Mouse (Mus musculus) CH12.LX (cell line): Measurements from ENCODE around the gene Tc2n. TPM values are rescaled to one million over a fixed set of nuclear protein-coding genes. Genes with fewer than 3 reads are reported as not detected.
A peak's percentile ranks its signal among the peaks of the same experiment; 100 is the strongest.

ENCODE experiments used
- DNase-seq: peaks from one replicate; pipeline ENCODE4 v3.0.0-alpha.2; 2013; ENCODE audit errors: extremely low read depth
- H3K27ac ChIP-seq: 2 replicates; pipeline ENCODE4 v1.5.1; 2012; ENCODE audit warnings: low read depth, mild to moderate bottlenecking, control low read depth, moderate library complexity; ENCODE audit not compliant: insufficient read depth
- H3K27me3 ChIP-seq: replicated peaks from 2 replicates; pipeline ENCODE3; 2012; ENCODE audit warnings: inconsistent platforms
- H3K36me3 ChIP-seq, 2 experiments: replicated peaks in 1 of 2; 2 replicates each; pipeline versions ENCODE3 to v1.6.1; 2012; ENCODE audit warnings: inconsistent platforms in 1 of 2, low read length in 1 of 2, mild to moderate bottlenecking in 1 of 2, mixed read lengths in 1 of 2, moderate library complexity in 1 of 2; ENCODE audit not compliant: control insufficient read depth in 1 of 2, insufficient read depth in 1 of 2
- H3K4me1 ChIP-seq, 2 experiments: 2 replicates each; pipeline ENCODE4 v1.6.1; 2012; ENCODE audit warnings: inconsistent platforms in 1 of 2, moderate library complexity in 1 of 2; ENCODE audit not compliant: insufficient read depth in 2 of 2, control insufficient read depth in 1 of 2
- H3K4me2 ChIP-seq: 2 replicates; pipeline ENCODE4 v1.6.1; 2012; ENCODE audit warnings: low read depth, mild to moderate bottlenecking, control low read depth; ENCODE audit not compliant: poor library complexity, insufficient read depth, severe bottlenecking
- H3K4me3 ChIP-seq, 3 experiments: fragments of 150-350 bp in 1 of 3; sonication (generic) in 1 of 3; replicated peaks in 1 of 3; 2 replicates each; pipeline versions ENCODE3 to v1.5.1; 2011 to 2012; ENCODE audit warnings: low read depth in 2 of 3, low read length in 2 of 3, mild to moderate bottlenecking in 2 of 3, moderate library complexity in 2 of 3, control low read depth in 1 of 3, improper control_type of control experiment in 1 of 3, inconsistent platforms in 1 of 3, mixed read lengths in 1 of 3; ENCODE audit not compliant: poor library complexity in 1 of 3
- H3K79me2 ChIP-seq: replicated peaks from 2 replicates; pipeline ENCODE4 v1.6.1; 2012; ENCODE audit warnings: mild to moderate bottlenecking, moderate library complexity; ENCODE audit not compliant: control insufficient read depth, poor library complexity, insufficient read depth, severe bottlenecking; ENCODE audit errors: extremely low read depth
- H3K9ac ChIP-seq: 2 replicates; pipeline ENCODE4 v1.6.1; 2012; ENCODE audit warnings: low read depth, mild to moderate bottlenecking, control low read depth, moderate library complexity; ENCODE audit not compliant: insufficient read depth
- H3K9me3 ChIP-seq: replicated peaks from 2 replicates; pipeline ENCODE3; 2012; ENCODE audit warnings: low read length, inconsistent platforms, mixed read lengths
- CHD1 ChIP-seq: IDR thresholded peaks from 2 replicates; pipeline ENCODE4 v1.6.1; 2012; ENCODE audit warnings: low read depth, low read length, improper control_type of control experiment, inconsistent platforms
- CTCF ChIP-seq, 2 experiments: IDR thresholded peaks in 1 of 2; conservative IDR thresholded peaks in 1 of 2; 2 replicates each; pipeline ENCODE4 v1.5.1; 2011 to 2012; ENCODE audit warnings: low read depth in 2 of 2, low read length in 2 of 2, improper control_type of control experiment in 1 of 2, inconsistent platforms in 1 of 2, mild to moderate bottlenecking in 1 of 2, moderate library complexity in 1 of 2
- E2F4 ChIP-seq: IDR thresholded peaks from 2 replicates; pipeline ENCODE4 v1.6.1; 2011; ENCODE audit warnings: low read depth, low read length, improper control_type of control experiment; ENCODE audit not compliant: insufficient replicate concordance
- ETS1 ChIP-seq: conservative IDR thresholded peaks from 2 replicates; pipeline ENCODE4 v1.6.1; 2012; ENCODE audit warnings: low read depth, mild to moderate bottlenecking, inconsistent platforms, low read length, improper control_type of control experiment, moderate library complexity
- JUND ChIP-seq: conservative IDR thresholded peaks from 2 replicates; pipeline ENCODE4 v1.6.1; 2011; ENCODE audit warnings: low read depth, low read length, improper control_type of control experiment
- MEF2A ChIP-seq: IDR thresholded peaks from 2 replicates; pipeline ENCODE4 v1.6.1; 2014; ENCODE audit warnings: low read depth, mild to moderate bottlenecking, inconsistent platforms, low read length, improper control_type of control experiment, borderline replicate concordance
- NRF1 ChIP-seq: IDR thresholded peaks from 2 replicates; pipeline ENCODE4 v1.6.1; 2014; ENCODE audit warnings: low read depth, mild to moderate bottlenecking, inconsistent platforms, low read length, improper control_type of control experiment, moderate library complexity
- POLR2AphosphoS2 ChIP-seq: IDR thresholded peaks from 2 replicates; pipeline ENCODE4 v1.6.1; 2011; ENCODE audit warnings: low read depth, low read length, improper control_type of control experiment
- UBTF ChIP-seq: IDR thresholded peaks from 2 replicates; pipeline ENCODE4 v1.6.1; 2012; ENCODE audit warnings: low read depth, mild to moderate bottlenecking, inconsistent platforms, low read length, improper control_type of control experiment, moderate library complexity
- USF2 ChIP-seq: conservative IDR thresholded peaks from 2 replicates; pipeline ENCODE4 v1.6.1; 2011; ENCODE audit warnings: low read depth, low read length, improper control_type of control experiment
- ZNF384 ChIP-seq: IDR thresholded peaks from 2 replicates; pipeline ENCODE4 v1.6.1; 2012; ENCODE audit warnings: low read depth, low read length, improper control_type of control experiment, inconsistent platforms
- dilution Hi-C: fragments of 300-500 bp; cut with MboI; formaldehyde crosslinking; loops from 2 replicates; pipeline ENCODE4 v1.14.3; 2020; ENCODE audit warnings: low sequenced_read_pairs; ENCODE audit not compliant: extremely low pct_unique_long_range_greater_than_20kb, extremely low pct_ligation_motif_present
- in situ Hi-C: fragments of 300-500 bp; cut with MboI; formaldehyde crosslinking; loops from 3 replicates; pipeline ENCODE4 v1.14.3; 2019; ENCODE audit warnings: low sequenced_read_pairs, low pct_ligation_motif_present, low pct_unique_long_range_greater_than_20kb, mixed read lengths
- polyA plus RNA-seq: library from polyadenylated mRNA; unstranded; fragments of >175 nt; gene quantifications from 2 replicates; pipeline ENCODE4 v1.2.1, GENCODE M21; 2012; ENCODE audit warnings: low read depth; ENCODE audit not compliant: insufficient read length
- total RNA-seq, 2 experiments: library from RNA; depleted of rRNA; stranded (reverse); fragments of 300-350 nt in 1 of 2; fragments of >200 nt in 1 of 2; gene quantifications; 2 replicates each; pipeline ENCODE4 v1.2.3; 2012 to 2014

Gene Tc2n
- total RNA-seq (2012; rRNA removed) = under 0.01 and 0.08 TPM in 2 replicates
- not detected in 2 replicates for total RNA-seq (2014; rRNA removed)
- polyA plus RNA-seq = 0.10 TPM in 1 of 2 replicates, not detected in the other

GRCm38 (mm10) chr12:101718054-101718754 is at the start of gene Tc2n:
Tc2n (minus strand) TSS chr12:101718523.
- TF ChIP-seq UBTF (peak; percentile 85), CHD1 (no peak)
- in situ Hi-C loops = no loop called here
- H3K4me2 ChIP-seq = peak within 1 kb of the TSS; percentile 91
- H3K9ac ChIP-seq = no peak within 1 kb of the TSS
- dilution Hi-C loops = no loop called here
- H3K79me2 ChIP-seq = no peaks in the 10 kb centered on the region
- no peaks in the 10 kb centered on the region for H3K36me3 ChIP-seq
- H3K9me3 ChIP-seq = peaks cover 3% of the 10 kb centered on the region
- peak; percentile 30 for DNase-seq
- H3K27me3 ChIP-seq = peaks cover 43% of the 10 kb centered on the region
- H3K27ac ChIP-seq = no peak within 1 kb of the TSS
- H3K4me1 ChIP-seq = no peaks in the 10 kb centered on the region; a peak in 1 of 4 replicates
- H3K4me3 ChIP-seq = peak within 1 kb of the TSS in 2 of 3 experiments; percentile 37 to 62

- Histone ChIP-seq H3K4me3 (no peak overlapping the region), H3K9me3 (no peaks in the 10 kb centered on the region), H3K79me2 (no peaks in the 10 kb centered on the region), H3K4me1 (peaks cover 0 to 2% of the 10 kb centered on the region in 2 experiments; a peak in 2 of 4 replicates), H3K4me2 (no peak overlapping the region), H3K36me3 (no peaks in the 10 kb centered on the region), H3K9ac (no peak overlapping the region), H3K27me3 (no peaks in the 10 kb centered on the region), H3K27ac (no peak overlapping the region)
- DNase-seq = no peak
- dilution Hi-C loops = no loop called here
- in situ Hi-C loops = no loop called here
- TF ChIP-seq USF2 (no peak), E2F4 (no peak), POLR2AphosphoS2 (no peak), NRF1 (no peak), JUND (no peak), ZNF384 (no peak), ETS1 (no peak), CTCF (conservative IDR thresholded peaks at IDR 0.05 in 1 of 2, IDR thresholded peaks at IDR 0.05 in 1 of 2; ENCODE audit: low read depth in 2 of 2, low read length in 2 of 2) (no peak), MEF2A (no peak)
Measured at GRCm38 (mm10) chr12:101767306-101768053, 49.2 kb upstream of the Tc2n start.
